In the genomic region with DNA sequence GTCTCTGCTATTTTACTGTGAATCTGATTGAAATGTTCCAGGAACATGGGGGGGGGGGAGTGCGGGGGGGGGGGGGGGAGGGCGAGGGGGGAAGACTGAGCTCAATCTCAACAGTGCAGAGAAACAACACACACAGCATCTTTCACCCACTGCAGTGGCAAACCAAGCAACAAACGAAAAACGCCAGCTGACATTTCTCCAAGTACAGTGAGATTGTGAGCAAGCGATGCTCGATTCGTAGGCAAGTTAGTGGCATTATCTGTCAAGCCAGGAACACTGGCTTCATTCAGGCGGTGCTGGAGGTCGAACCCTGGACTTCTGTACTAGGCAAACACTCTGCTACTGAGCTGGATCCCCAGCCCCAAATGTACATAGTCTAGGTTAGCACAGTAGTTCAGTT, we compare ENCODE assay signal across 19 mouse cellular contexts. TPM values are rescaled to one million over a fixed set of nuclear protein-coding genes. Genes with fewer than 3 reads are reported as not detected.
DNase-seq lines count a peak whose midpoint lies in the region; ATAC-seq lines count a peak whose summit lies in the region.
"Had no signal": no experiment of that assay in that cellular context is flagged by ENCODE, and none has a peak within 500 bp of the region (broad histone marks: within the 10 kb centered on the region; RNA-seq: fewer than 3 reads in every experiment).

No protein-coding gene starts in this region.

- DNase-seq in hindbrain, embryonic 10.5 days (ENCODE audit: low spot score), result no peak
- DNase-seq in midbrain, embryonic 10.5 days (ENCODE audit: low spot score), result no peak
- no peak for DNase-seq in gastrocnemius, adult 8-10 months (ENCODE audit: low spot score in 2 of 2)
- DNase-seq in kidney, postnatal 14 days, result no peak
- DNase-seq in urinary bladder, postnatal 25 days (ENCODE audit: low spot score), result no peak
- DNase-seq: adrenal gland, postnatal 36 days; heart, postnatal 14 days; layer of hippocampus, adult 9-11 months had no signal

- H3K36me3 ChIP-seq in forebrain, embryonic 12.5 days (replicated peaks), result peaks cover 37% of the 10 kb centered on the region
- H3K36me3 ChIP-seq in hindbrain, embryonic 10.5 days, result peaks cover 64% of the 10 kb centered on the region
- H3K36me3 ChIP-seq in midbrain, embryonic 10.5 days, result peaks cover 68% of the 10 kb centered on the region
- H3K36me3 ChIP-seq: limb, embryonic 13.5 days had no signal

- H3K4me3 ChIP-seq in forebrain, embryonic 12.5 days (replicated peaks), result no peak overlapping the region
- H3K4me3 ChIP-seq in hindbrain, embryonic 10.5 days, result no peak overlapping the region
- no peak overlapping the region for H3K4me3 ChIP-seq in midbrain, embryonic 10.5 days
- H3K4me3 ChIP-seq: limb, embryonic 13.5 days; myocyte had no signal

- no peaks in the 10 kb centered on the region for H3K27me3 ChIP-seq in forebrain, embryonic 12.5 days
- H3K27me3 ChIP-seq in hindbrain, embryonic 10.5 days (ENCODE audit: insufficient read depth, poor library complexity, severe bottlenecking), result no peaks in the 10 kb centered on the region
- H3K27me3 ChIP-seq in midbrain, embryonic 10.5 days (ENCODE audit: low read depth, poor library complexity, severe bottlenecking), result no peaks in the 10 kb centered on the region
- H3K27me3 ChIP-seq: limb, embryonic 13.5 days had no signal

- peak overlapping the region; percentile 94 for H3K27ac ChIP-seq in forebrain, embryonic 12.5 days
- H3K27ac ChIP-seq in hindbrain, embryonic 10.5 days, result peak overlapping the region; percentile 89
- H3K27ac ChIP-seq in midbrain, embryonic 10.5 days (replicated peaks), result peak overlapping the region; percentile 90
- H3K27ac ChIP-seq: limb, embryonic 13.5 days; liver, embryonic 14.5 days had no signal

- ATAC-seq in forebrain, embryonic 12.5 days (ENCODE audit: low FRiP score), result no peak
- no peak for ATAC-seq in megakaryocyte-erythroid progenitor cell, adult 5-6 weeks (replicated peaks; ENCODE audit: low FRiP score, low TSS enrichment, poor library complexity, severe bottlenecking)

- H3K4me2 ChIP-seq in forebrain, embryonic 12.5 days, result no peak overlapping the region
- H3K4me2 ChIP-seq: heart, embryonic 11.5 days; limb, embryonic 13.5 days had no signal

- no peaks in the 10 kb centered on the region for H3K9me3 ChIP-seq in forebrain, embryonic 12.5 days
- H3K9me3 ChIP-seq in hindbrain, embryonic 10.5 days, result peaks cover 6% of the 10 kb centered on the region; the same call in 1 of the 2 replicates
- H3K9me3 ChIP-seq in midbrain, embryonic 10.5 days (replicated peaks), result peaks cover 4% of the 10 kb centered on the region; the same call in 1 of the 2 replicates
- H3K9me3 ChIP-seq: limb, embryonic 13.5 days had no signal

- H3K9ac ChIP-seq in forebrain, embryonic 12.5 days, result no peak overlapping the region
- H3K9ac ChIP-seq: limb, embryonic 13.5 days; liver, embryonic 14.5 days had no signal

- 56% methylated on average over 8 of the region's 9 CpGs for WGBS in forebrain, embryonic 12.5 days
- 73% methylated on average over 9 of the region's 9 CpGs for WGBS in hindbrain, embryonic 10.5 days
- 67% methylated on average over 9 of the region's 9 CpGs for WGBS in midbrain, embryonic 10.5 days

- H3K4me1 ChIP-seq in forebrain, embryonic 12.5 days, result peaks cover 34% of the 10 kb centered on the region
- peaks cover 44% of the 10 kb centered on the region for H3K4me1 ChIP-seq in hindbrain, embryonic 10.5 days (replicated peaks)
- peaks cover 45% of the 10 kb centered on the region for H3K4me1 ChIP-seq in midbrain, embryonic 10.5 days
- H3K4me1 ChIP-seq: limb, embryonic 13.5 days had no signal

RNA-seq across cellular contexts. Expression of gene Rars, which starts 21.3 kb away (rescaled TPM):
- polyA plus RNA-seq in forebrain, embryonic 12.5 days (2016; fragmentation: Nextera tagmentation; extraction: Ambion mirVana), result 83.7 and 85.6 TPM in 2 replicates
- polyA plus RNA-seq in hindbrain, embryonic 10.5 days (2016; fragmentation: Nextera tagmentation; extraction: Ambion mirVana), result 76.4 and 105 TPM in 2 replicates
- polyA plus RNA-seq in midbrain, embryonic 10.5 days (2016; fragmentation: Nextera tagmentation; extraction: Ambion mirVana), result 105 and 118 TPM in 2 replicates
- total RNA-seq in gastrocnemius, adult 8-10 months (2022), result 10 to 100 TPM; 33.1 to 37.5 (median 37.2) TPM
- 99.7 and 111 TPM in 2 replicates for total RNA-seq in megakaryocyte-erythroid progenitor cell, adult 5-6 weeks (2014; fragmentation: Nextera tagmentation)
- 132 and 143 TPM in 2 replicates for total RNA-seq in megakaryocyte-erythroid progenitor cell, adult 5-6 weeks (2017)

RNA-seq across cellular contexts. Expression of gene Fbll1, which starts 56.9 kb away (rescaled TPM):
- 6.3 and 6.9 TPM in 2 replicates for polyA plus RNA-seq in forebrain, embryonic 12.5 days (2016; fragmentation: Nextera tagmentation; extraction: Ambion mirVana)
- polyA plus RNA-seq in hindbrain, embryonic 10.5 days (2016; fragmentation: Nextera tagmentation; extraction: Ambion mirVana), result 1.1 and 3.3 TPM in 2 replicates
- 0.44 and 0.92 TPM in 2 replicates for polyA plus RNA-seq in midbrain, embryonic 10.5 days (2016; fragmentation: Nextera tagmentation; extraction: Ambion mirVana)
- not detected for total RNA-seq in gastrocnemius, adult 8-10 months (2022)
- total RNA-seq in megakaryocyte-erythroid progenitor cell, adult 5-6 weeks (2014; fragmentation: Nextera tagmentation), result not detected in 2 replicates
- not detected in 2 replicates for total RNA-seq in megakaryocyte-erythroid progenitor cell, adult 5-6 weeks (2017)
- total RNA-seq: gastrocnemius, postnatal 4 days; heart, postnatal 14 days; megakaryocyte progenitor cell, adult 5-6 weeks had no signal
- polyA plus RNA-seq: heart, embryonic 11.5 days; kidney, embryonic 14.5 days; limb, embryonic 13.5 days; liver, embryonic 14.5 days; lung, embryonic 16.5 days; myocyte; urinary bladder, adult 2 months had no signal
